Mouse (Mus musculus): ENCODE data around the gene Ncor2.
A peak's percentile ranks its signal among the peaks of the same experiment; 100 is the strongest.

Gene Ncor2

GRCm38 (mm10) chr5:125056331-125056695 is 122.7 kb downstream of the Ncor2 start:
- DNase-seq, result no peak

GRCm38 (mm10) chr5:125055901-125056300 is 123.1 kb downstream of the Ncor2 start:
- no peak for DNase-seq

GRCm38 (mm10) chr5:125053661-125054060 is 125.4 kb downstream of the Ncor2 start:
- DNase-seq, result no peak

DNA sequence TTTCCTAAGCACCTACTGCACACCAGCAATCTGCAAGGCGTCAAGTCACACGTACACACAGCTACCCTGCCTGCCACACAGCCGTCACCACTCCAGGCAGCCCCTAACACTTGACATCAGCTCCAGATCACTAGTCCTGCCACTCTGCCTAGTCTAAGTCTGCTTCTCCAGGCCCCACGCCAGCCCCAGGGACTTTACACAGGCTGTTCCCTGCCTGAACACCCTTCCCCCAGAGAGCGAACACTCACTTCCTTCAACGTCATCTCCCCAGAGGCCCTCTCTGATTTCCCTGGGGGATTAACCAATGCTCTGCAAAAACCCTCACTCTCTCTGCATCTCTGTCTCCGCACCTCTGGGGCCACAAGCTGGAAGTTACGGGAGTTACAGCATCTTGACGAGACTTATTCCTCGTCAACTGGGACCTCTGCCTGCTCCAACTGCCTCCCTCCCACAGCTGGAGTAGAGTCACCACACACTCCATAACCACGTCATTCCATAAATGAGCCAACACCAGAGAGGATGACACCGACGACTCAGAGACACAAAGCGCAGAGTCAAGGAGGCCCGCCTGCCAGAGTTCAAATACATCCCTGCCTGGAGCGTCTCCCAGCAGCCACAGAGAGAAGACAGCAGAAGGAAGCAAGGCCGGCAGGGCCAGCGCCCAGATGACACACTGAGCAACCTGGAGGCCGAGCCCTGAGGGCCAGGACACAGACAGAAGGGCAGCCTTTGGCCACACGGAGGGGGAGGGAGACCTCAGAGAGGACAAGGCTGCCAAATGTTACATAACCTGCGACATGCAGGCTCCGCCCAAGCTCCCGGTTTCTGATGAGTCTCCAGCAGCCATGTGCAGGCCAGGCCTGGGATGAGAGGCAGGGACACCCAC is 126.2 kb downstream of the Ncor2 start:
- DNase-seq, result peak; percentile 79

DNA sequence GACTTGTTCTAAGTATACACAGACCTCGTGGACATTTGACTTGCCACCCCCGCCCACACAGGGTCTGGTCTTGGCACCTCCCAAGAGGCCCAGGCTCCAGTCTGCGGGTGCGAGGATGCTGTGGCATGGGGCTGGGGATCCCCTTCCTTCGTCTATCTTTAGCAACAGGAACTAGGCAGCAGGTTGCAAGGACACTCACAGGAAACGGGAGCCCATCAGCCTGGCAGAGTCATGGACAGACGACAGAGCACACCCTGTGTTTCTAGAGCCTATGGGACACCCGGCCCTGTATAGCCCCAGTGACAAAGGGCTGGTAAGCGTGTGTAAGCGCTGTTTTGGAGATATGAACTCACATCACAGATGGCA is 126.8 kb downstream of the Ncor2 start:
- no peak for DNase-seq

DNA sequence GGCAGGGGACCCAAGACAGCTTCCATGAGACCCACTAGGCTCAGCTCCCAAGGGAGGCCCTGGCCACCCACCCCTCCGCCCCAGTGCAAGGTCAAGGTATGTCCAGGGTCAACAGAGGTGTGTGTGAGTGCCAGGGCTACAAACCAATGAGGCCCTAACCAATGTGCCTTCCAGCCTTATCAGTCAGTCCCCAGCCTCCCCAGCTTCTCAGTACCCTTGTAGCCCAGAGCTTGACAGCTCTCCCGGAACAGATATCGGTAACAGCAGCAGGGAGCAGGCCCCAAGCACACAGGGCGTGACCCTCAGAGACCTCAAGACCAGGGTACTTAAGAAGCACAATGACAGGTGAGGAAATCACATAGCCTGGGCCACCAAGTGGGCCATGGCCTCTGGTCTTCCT is 129.5 kb downstream of the Ncor2 start:
- DNase-seq, result no peak

- DNase-seq, result no peak
Measured at GRCm38 (mm10) chr5:125046436-125046835, 132.6 kb downstream of the Ncor2 start.

DNA sequence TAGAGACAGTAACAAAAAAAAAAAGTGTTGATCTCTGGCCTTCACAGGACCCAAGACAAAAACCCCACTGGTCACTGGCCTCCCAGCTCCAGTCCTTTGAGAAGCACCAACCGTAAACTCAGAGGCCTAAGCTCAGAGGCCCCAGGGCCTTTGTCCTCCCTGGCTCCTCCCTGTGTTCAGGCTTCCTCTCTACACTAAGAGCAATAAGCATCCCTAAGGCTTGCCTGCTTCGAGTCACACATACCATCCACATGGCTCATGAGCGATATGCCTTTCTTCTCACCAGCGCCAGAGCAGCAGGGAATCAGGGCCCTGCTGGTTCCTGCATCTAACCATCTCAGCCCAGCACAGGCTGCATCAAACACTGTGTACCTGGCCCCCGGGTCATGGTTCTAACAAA is 133.8 kb downstream of the Ncor2 start:
- no peak for DNase-seq

DNA sequence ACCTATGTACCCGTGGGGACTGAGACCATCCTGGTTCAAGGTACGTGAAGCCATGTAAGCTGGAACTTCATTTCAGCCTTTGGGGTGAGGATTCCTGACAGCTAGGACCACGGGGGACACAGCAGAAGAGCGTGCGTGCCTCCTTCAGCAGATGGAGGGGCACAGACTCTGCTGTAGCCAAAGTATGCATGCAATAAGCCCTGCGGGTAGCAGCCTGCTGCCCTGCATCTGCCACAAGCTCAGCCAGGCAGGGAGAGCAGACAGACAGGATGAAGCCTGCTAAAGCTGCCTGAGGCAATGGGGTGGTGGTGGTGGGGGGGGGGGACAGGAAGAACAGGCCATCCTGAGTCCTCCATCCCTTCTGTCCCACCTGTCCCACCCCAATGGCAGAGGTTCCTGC is 135.6 kb downstream of the Ncor2 start:
- DNase-seq, result no peak

DNA sequence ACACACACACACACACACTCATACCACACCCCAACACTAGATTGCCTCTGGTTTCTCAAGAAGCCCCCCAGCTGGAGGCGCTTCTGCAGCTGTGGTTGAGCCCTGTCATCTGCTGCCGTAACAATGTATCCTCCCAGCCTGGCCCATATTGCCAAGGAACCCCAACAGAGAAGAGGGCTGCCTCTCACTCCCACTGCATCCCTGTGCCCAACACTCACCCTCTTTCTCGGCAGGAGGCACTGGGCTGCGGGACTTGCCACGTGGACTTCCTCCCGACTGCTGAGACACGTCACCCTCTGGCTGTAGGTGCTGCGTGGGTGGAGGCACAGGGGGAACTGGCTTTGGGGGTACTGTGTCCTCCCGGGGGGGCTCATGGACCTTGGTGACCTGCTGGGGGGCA is 137.4 kb downstream of the Ncor2 start:
- DNase-seq, result no peak

DNA sequence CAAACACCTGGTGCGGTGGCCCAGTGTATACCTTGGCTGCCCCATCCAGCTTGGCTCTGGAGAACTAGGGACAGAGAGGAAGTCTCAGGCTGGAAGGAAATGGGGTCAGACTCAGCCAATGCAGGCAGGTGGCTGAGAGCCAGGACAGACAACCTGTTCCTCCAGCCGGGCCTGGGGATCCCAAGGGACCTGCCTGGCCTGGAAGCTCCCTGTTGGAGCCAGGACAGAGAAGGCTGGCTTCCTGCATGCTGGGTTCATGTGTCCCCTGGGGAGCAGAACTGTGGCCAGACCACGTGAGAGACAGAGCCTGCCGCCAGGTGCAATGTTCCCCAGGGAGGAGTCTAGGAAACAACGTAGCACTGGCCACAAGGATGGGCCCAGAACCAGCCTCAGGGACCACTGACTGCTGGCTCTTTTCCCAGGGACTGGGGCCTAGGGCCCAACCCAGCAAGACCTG is 138.9 kb downstream of the Ncor2 start:
- peak; percentile 85 for DNase-seq

DNA sequence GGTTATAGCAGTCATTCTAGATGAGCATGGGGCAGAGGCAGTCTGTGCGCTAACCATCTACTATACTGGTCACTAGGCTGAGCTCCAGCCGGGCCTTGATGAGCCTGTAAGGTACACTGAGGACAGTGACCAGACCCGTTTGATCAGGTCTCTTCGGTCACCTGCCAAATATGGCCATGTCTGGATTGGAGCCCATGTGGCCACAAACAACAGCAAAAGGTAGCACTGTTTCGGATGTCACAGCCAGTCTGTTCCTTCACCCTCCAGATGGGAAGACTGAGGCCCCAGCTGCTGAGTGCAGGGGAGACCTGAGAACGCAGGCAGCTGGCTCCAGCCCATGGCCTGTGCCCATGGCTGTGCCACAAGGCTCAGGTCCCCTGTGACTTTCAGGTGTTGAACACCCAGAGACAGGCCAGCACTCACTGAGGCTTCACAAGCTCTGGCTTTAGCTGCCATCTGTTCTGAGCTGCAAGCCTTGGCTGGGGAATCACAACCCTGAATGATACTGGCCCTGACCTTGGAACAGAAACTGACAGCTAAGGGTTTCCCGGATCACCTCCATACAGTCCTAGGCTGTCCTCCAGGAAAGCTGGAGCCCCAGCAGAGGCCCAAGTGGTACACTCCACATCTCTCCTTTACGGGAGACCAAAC is 139.5 kb downstream of the Ncor2 start:
- DNase-seq, result peak; percentile 59

DNA sequence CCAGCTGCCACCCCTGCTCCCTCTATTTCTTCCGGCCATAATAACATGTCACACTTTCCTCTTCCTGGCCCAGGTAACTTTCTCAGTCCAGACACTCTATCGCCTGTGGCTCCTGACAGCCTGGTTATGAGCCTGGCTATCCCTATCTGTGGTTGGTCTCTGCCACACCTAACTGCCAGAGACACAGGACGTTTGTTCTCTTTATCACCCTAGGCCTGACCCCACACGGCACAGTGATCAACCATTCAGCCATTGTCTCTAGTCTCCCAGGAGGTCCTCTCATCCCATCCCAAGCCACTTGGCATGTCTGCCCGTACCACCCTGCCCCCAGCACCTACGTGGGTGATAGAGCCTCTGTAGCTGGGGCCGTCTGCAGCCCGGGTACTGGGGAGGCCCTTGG is 142.5 kb downstream of the Ncor2 start:
- DNase-seq, result no peak

DNA sequence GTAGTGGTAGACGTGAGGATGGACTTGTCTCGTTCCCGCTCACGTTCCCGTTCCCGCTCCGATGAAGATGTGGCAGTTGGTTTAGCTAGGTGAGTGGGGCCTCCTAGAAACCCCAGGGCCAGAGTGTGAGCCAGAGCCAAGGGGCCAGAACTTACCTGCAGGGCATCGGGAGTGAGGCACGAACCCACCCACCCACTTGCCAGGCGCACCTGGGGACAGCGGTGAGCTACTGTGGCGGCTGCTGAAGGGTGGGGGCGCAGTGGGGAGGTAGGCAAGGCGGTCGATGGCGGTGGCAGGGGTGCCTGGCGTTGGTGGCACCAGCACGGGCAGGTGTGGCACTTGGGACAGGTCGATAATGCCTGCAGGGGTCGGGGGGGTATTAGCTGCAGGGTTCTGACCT is 150.1 kb downstream of the Ncor2 start:
- DNase-seq, result no peak

- DNase-seq, result no peak
Measured at GRCm38 (mm10) chr5:125028371-125028770, 150.6 kb downstream of the Ncor2 start.

GRCm38 (mm10) chr5:125024002-125024401 is 155.0 kb downstream of the Ncor2 start:
- no peak for DNase-seq

DNA sequence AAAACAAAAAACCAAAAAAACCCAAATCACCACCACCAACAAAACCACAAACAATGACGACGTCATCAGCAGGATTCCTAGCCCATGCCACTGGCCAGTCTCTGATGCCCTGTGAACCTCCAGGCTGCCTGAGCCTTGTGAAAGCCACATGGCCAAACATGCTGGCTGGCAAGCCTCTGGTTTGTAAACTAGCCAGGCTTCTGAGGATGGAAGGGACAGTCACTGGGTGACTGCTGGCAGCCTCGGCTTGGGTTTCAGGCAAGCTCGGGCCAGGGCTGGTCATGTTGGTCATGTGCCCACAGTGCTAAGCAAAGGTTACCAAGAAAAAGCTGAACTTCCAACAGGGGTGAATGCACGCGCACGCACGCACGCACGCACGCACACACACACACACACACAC is 157.7 kb downstream of the Ncor2 start:
- peak; percentile 74 for DNase-seq

GRCm38 (mm10) chr5:125019099-125019498 is 159.9 kb downstream of the Ncor2 start:
- no peak for DNase-seq

DNA sequence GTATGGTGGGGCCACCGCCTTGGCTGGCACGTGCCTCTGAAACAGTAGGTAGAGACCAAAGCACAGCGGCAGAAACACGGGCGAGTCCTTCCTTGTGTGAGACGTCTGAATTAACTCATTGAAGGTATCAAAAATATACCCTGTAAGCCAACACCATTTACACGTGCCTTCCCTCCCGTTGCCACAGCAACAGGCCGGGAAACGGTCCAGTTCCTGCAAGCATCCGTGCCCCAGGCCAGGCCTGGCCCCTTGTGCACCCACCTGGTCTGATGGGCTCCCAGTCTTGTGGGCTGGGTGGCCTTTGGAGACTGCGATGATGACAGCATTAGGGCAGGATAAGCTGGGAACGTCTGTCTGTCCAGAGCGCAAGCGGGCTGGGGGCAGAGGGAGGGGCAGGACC is 161.7 kb downstream of the Ncor2 start:
- DNase-seq, result no peak

DNA sequence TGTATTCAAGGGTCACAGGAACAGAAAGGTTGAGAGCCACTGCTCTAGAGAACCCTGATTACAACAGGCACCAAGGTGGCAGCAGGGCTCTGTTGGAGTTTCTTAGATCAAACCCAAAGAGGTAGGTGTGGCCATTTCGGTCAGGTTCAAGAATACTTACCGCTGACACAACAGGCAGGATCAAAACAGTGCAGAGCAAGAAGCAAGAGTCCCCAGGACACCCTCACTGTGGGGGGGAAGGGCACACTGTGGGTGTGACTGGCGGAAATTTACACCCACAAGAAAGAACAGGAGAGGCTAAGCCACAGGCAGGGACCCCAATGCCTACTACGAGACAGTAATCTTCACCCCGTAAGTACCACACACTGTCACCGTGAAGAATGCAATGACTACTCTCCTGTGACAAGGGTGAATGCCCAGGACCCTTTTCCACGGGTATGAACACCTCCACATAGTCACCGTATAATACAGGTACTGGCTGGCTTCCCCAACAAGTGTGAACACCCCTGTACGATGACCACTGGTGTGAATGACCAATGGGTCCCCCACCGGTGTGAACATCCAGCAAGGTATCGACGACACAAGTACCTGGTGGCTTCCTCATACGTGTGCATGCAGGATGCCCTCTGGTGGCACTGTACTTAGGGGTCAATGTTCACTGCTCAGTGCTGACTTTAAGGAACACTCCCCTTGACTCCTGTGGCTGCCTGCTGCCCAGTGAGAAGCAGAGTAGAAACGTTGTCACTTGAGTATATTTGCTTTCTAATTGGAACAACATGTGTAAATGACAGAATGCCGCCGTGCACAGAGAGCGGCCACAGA is 162.4 kb downstream of the Ncor2 start:
- no peak for DNase-seq

GRCm38 (mm10) chr5:125015576-125015975 is 163.4 kb downstream of the Ncor2 start:
- no peak for DNase-seq

GRCm38 (mm10) chr5:125015066-125015465 is 164.0 kb downstream of the Ncor2 start:
- peak; percentile 39 for DNase-seq

GRCm38 (mm10) chr5:125014497-125014896 is 164.5 kb downstream of the Ncor2 start:
- DNase-seq, result peak; percentile 86

- no peak for DNase-seq
Measured at GRCm38 (mm10) chr5:125011628-125012027, 167.4 kb downstream of the Ncor2 start.

All from cerebellum, adult 8-10 months (tissue).